Mouse (Mus musculus): Measurements from ENCODE around the gene Prkag2.

GRCm38 (mm10) chr5:24915119-24915518, 185.3 kb downstream of the Prkag2 start:
- TF ChIP-seq CTCF (IDR thresholded peaks at IDR 0.05; ENCODE audit: low read depth, low read length) (no peak), GATA2 (IDR thresholded peaks at IDR 0.05; ENCODE audit: borderline replicate concordance, low read depth, low read length) (no peak)

Data from G1E (cell line).